Mouse (Mus musculus): ENCODE data around the gene Poll. TPM values are rescaled to one million over a fixed set of nuclear protein-coding genes. Genes with fewer than 3 reads are reported as not detected.

Poll gene
- polyA plus RNA-seq, 1 experiment from 2014 or later: 13.6 TPM

- no peak overlapping the region for H3K27ac ChIP-seq (ENCODE audit: low read depth, low read length)
- H3K4me1 ChIP-seq (ENCODE audit: control insufficient read depth, insufficient read depth, low read length): no peaks in the 10 kb centered on the region
- H3K4me2 ChIP-seq: no peak overlapping the region
- no peak overlapping the region for H3K9ac ChIP-seq (ENCODE audit: low read depth, low read length)
- no peaks in the 10 kb centered on the region for H3K27me3 ChIP-seq (ENCODE audit: control insufficient read depth, insufficient read depth, low read length)
- peaks cover 16% of the 10 kb centered on the region for H3K36me3 ChIP-seq (ENCODE audit: control insufficient read depth, insufficient read depth, low read length)
- no peak overlapping the region for H3K4me3 ChIP-seq (ENCODE audit: low read depth, low read length)
- no peak for ATAC-seq (replicated peaks; ENCODE audit: insufficient number of reproducible peaks, low FRiP score, low TSS enrichment)
- no peaks in the 10 kb centered on the region for H3K9me3 ChIP-seq (replicated peaks; ENCODE audit: control insufficient read depth, low read length)
- WGBS (ENCODE audit: insufficient replicate concordance): 92% methylated on average over 12 of the region's 12 CpGs
These were observed 44.1 kb downstream of the Poll start for GRCm38 (mm10) chr19:45516264-45516663.

GRCm38 (mm10) chr19:45515341-45515740, 45.0 kb downstream of the Poll start:
- ATAC-seq (replicated peaks; ENCODE audit: insufficient number of reproducible peaks, low FRiP score, low TSS enrichment): no peak
- Histone ChIP-seq H3K36me3 (ENCODE audit: control insufficient read depth, insufficient read depth, low read length) (peaks cover 16% of the 10 kb centered on the region), H3K27me3 (ENCODE audit: control insufficient read depth, insufficient read depth, low read length) (no peaks in the 10 kb centered on the region), H3K9ac (ENCODE audit: low read depth, low read length) (no peak overlapping the region), H3K4me3 (ENCODE audit: low read depth, low read length) (no peak overlapping the region), H3K4me2 (no peak overlapping the region), H3K4me1 (ENCODE audit: control insufficient read depth, insufficient read depth, low read length) (no peaks in the 10 kb centered on the region), H3K27ac (ENCODE audit: low read depth, low read length) (no peak overlapping the region), H3K9me3 (replicated peaks; ENCODE audit: control insufficient read depth, low read length) (no peaks in the 10 kb centered on the region)
- WGBS (ENCODE audit: insufficient replicate concordance): 77% methylated on average over 2 of the region's 2 CpGs

GRCm38 (mm10) chr19:45511406-45511805, 48.9 kb downstream of the Poll start:
- Histone ChIP-seq H3K9me3 (replicated peaks; ENCODE audit: control insufficient read depth, low read length) (no peaks in the 10 kb centered on the region), H3K4me2 (no peak overlapping the region), H3K27me3 (ENCODE audit: control insufficient read depth, insufficient read depth, low read length) (no peaks in the 10 kb centered on the region), H3K4me3 (ENCODE audit: low read depth, low read length) (no peak overlapping the region), H3K4me1 (ENCODE audit: control insufficient read depth, insufficient read depth, low read length) (peaks cover 12% of the 10 kb centered on the region), H3K9ac (ENCODE audit: low read depth, low read length) (no peak overlapping the region), H3K36me3 (ENCODE audit: control insufficient read depth, insufficient read depth, low read length) (peaks cover 9% of the 10 kb centered on the region), H3K27ac (ENCODE audit: low read depth, low read length) (no peak overlapping the region)
- ATAC-seq (replicated peaks; ENCODE audit: insufficient number of reproducible peaks, low FRiP score, low TSS enrichment): no peak
- WGBS (ENCODE audit: insufficient replicate concordance): 88% methylated on average over 4 of the region's 4 CpGs

GRCm38 (mm10) chr19:45510680-45511079, 49.7 kb downstream of the Poll start:
- no peak for ATAC-seq (replicated peaks; ENCODE audit: insufficient number of reproducible peaks, low FRiP score, low TSS enrichment)
- no peaks in the 10 kb centered on the region for H3K27me3 ChIP-seq (ENCODE audit: control insufficient read depth, insufficient read depth, low read length)
- 72% methylated on average over 3 of the region's 3 CpGs for WGBS (ENCODE audit: insufficient replicate concordance)

GRCm38 (mm10) chr19:45507531-45507930, 52.8 kb downstream of the Poll start:
- 41% methylated on average over 19 of the region's 19 CpGs for WGBS (ENCODE audit: insufficient replicate concordance)
- H3K9ac ChIP-seq (ENCODE audit: low read depth, low read length): 0 out of 2 replicates have a peak overlapping the region, but pooled peaks have one; percentile 16
- no peak overlapping the region for H3K4me3 ChIP-seq (ENCODE audit: low read depth, low read length)
- ATAC-seq (replicated peaks; ENCODE audit: insufficient number of reproducible peaks, low FRiP score, low TSS enrichment): 0 out of 2 replicates have a peak, but pooled peaks have one; percentile 39
- H3K4me1 ChIP-seq (ENCODE audit: control insufficient read depth, insufficient read depth, low read length): peaks cover 12% of the 10 kb centered on the region
- H3K27ac ChIP-seq (ENCODE audit: low read depth, low read length): peak overlapping the region; percentile 57; the same call in 1 of the 2 replicates
- H3K4me2 ChIP-seq: peak overlapping the region; percentile 34; the same call in 1 of the 2 replicates
- no peaks in the 10 kb centered on the region for H3K9me3 ChIP-seq (replicated peaks; ENCODE audit: control insufficient read depth, low read length)
- no peaks in the 10 kb centered on the region for H3K27me3 ChIP-seq (ENCODE audit: control insufficient read depth, insufficient read depth, low read length)
- 0 out of 2 replicates have a peak, but pooled peaks cover 2% of the 10 kb centered on the region for H3K36me3 ChIP-seq (ENCODE audit: control insufficient read depth, insufficient read depth, low read length)

More at GRCm38 (mm10) chr19:45510680-45511079, 49.7 kb downstream of the Poll start:
- Histone ChIP-seq H3K4me1 (ENCODE audit: control insufficient read depth, insufficient read depth, low read length) (peaks cover 12% of the 10 kb centered on the region), H3K9ac (ENCODE audit: low read depth, low read length) (no peak overlapping the region), H3K4me3 (ENCODE audit: low read depth, low read length) (no peak overlapping the region), H3K27ac (ENCODE audit: low read depth, low read length) (no peak overlapping the region), H3K4me2 (no peak overlapping the region), H3K9me3 (replicated peaks; ENCODE audit: control insufficient read depth, low read length) (no peaks in the 10 kb centered on the region), H3K36me3 (ENCODE audit: control insufficient read depth, insufficient read depth, low read length) (peaks cover 9% of the 10 kb centered on the region)

GRCm38 (mm10) chr19:45505446-45505845, 54.9 kb downstream of the Poll start:
- Histone ChIP-seq H3K27me3 (ENCODE audit: control insufficient read depth, insufficient read depth, low read length) (no peaks in the 10 kb centered on the region), H3K4me3 (ENCODE audit: low read depth, low read length) (no peak overlapping the region), H3K9me3 (replicated peaks; ENCODE audit: control insufficient read depth, low read length) (no peaks in the 10 kb centered on the region), H3K36me3 (ENCODE audit: control insufficient read depth, insufficient read depth, low read length) (no peaks in the 10 kb centered on the region), H3K4me2 (no peak overlapping the region), H3K4me1 (ENCODE audit: control insufficient read depth, insufficient read depth, low read length) (peaks cover 12% of the 10 kb centered on the region), H3K27ac (ENCODE audit: low read depth, low read length) (no peak overlapping the region), H3K9ac (ENCODE audit: low read depth, low read length) (no peak overlapping the region)
- WGBS (ENCODE audit: insufficient replicate concordance): 89% methylated on average over 7 of the region's 7 CpGs
- ATAC-seq (replicated peaks; ENCODE audit: insufficient number of reproducible peaks, low FRiP score, low TSS enrichment): no peak

Other genes starting within 250 kb of the Poll start
- gene Btrc, start 196.8 kb downstream of the Poll start, polyA plus RNA-seq (2014; fragmentation: Nextera tagmentation; extraction: Ambion mirVana): 46.0 and 49.3 TPM in 2 replicates
- gene Gm17018, start 84 bp upstream of the Poll start, polyA plus RNA-seq (2014; fragmentation: Nextera tagmentation; extraction: Ambion mirVana): 32.6 and 35.1 TPM in 2 replicates
- 2.7 and 4.2 TPM in 2 replicates for gene Fbxw4, start 99.8 kb upstream of the Poll start, polyA plus RNA-seq (2014; fragmentation: Nextera tagmentation; extraction: Ambion mirVana)
- 0.66 and 0.73 TPM in 2 replicates for gene Fgf8, start 182.4 kb upstream of the Poll start, polyA plus RNA-seq (2014; fragmentation: Nextera tagmentation; extraction: Ambion mirVana)
- 11.4 and 13.6 TPM in 2 replicates for gene Npm3, start 189.1 kb upstream of the Poll start, polyA plus RNA-seq (2014; fragmentation: Nextera tagmentation; extraction: Ambion mirVana)
- gene Mgea5, start 223.3 kb upstream of the Poll start, polyA plus RNA-seq (2014; fragmentation: Nextera tagmentation; extraction: Ambion mirVana): 40.2 and 48.3 TPM in 2 replicates